Mouse (Mus musculus) embryonic facial prominence, embryonic 12.5 days (tissue): Measurements from ENCODE around the gene Arl15. TPM values are rescaled to one million over a fixed set of nuclear protein-coding genes. Genes with fewer than 3 reads are reported as not detected.

Experiments
- ATAC-seq: fragments of 200-750 bp; cut with Nextera tagmentation; 2 replicates; pipeline ENCODE4 v1.8.0; 2017; ENCODE audit not compliant: insufficient number of reproducible peaks, insufficient read depth, low FRiP score, low TSS enrichment
- H3K27ac ChIP-seq: fragments of 300-500 bp; sonication (generic); 2 replicates; pipeline ENCODE4 v1.5.1; 2016; ENCODE audit warnings: mild to moderate bottlenecking
- H3K27me3 ChIP-seq: fragments of 300-500 bp; sonication (generic); 2 replicates; pipeline ENCODE4 v1.6.1; 2016; ENCODE audit warnings: mild to moderate bottlenecking, moderate library complexity
- H3K36me3 ChIP-seq: fragments of 300-500 bp; sonication (generic); 2 replicates; pipeline ENCODE4 v1.6.1; 2016; ENCODE audit warnings: mild to moderate bottlenecking
- H3K4me1 ChIP-seq: fragments of 300-500 bp; sonication (generic); 2 replicates; pipeline ENCODE4 v1.6.1; 2016
- H3K4me2 ChIP-seq: fragments of 300-500 bp; sonication (generic); replicated peaks from 2 replicates; pipeline ENCODE4 v1.6.1; 2016; ENCODE audit warnings: mild to moderate bottlenecking, moderate library complexity
- H3K4me3 ChIP-seq: fragments of 300-500 bp; sonication (generic); 2 replicates; pipeline ENCODE4 v1.5.1; 2016; ENCODE audit warnings: mild to moderate bottlenecking
- H3K9ac ChIP-seq: fragments of 300-500 bp; sonication (generic); 2 replicates; pipeline ENCODE4 v1.6.1; 2016; ENCODE audit warnings: mild to moderate bottlenecking, moderate library complexity
- H3K9me3 ChIP-seq: fragments of 300-500 bp; sonication (generic); 2 replicates; pipeline ENCODE4 v1.6.1; 2016; ENCODE audit warnings: mild to moderate bottlenecking, moderate library complexity
- WGBS: fragments of 180-500 bp; shearing (Covaris S2); methylation state at CpG from one replicate; pipeline ENCODE4 v1.1.7; 2016; 5-methylcytosine and 5-hydroxymethylcytosine counted together
- polyA plus RNA-seq: library from polyadenylated mRNA; unstranded; fragments of >200 nt; fragmentation: Nextera tagmentation; extraction: Ambion mirVana; gene quantifications from 2 replicates; pipeline ENCODE4 v1.2.1, GENCODE M21; 2016

The Arl15 gene
- polyA plus RNA-seq, 1 experiment from 2014 or later: 15.0 TPM

- H3K36me3 ChIP-seq: no peaks in the 10 kb centered on the region
- H3K9ac ChIP-seq: no peak overlapping the region
- no peak for ATAC-seq
- H3K9me3 ChIP-seq: no peaks in the 10 kb centered on the region
- H3K4me3 ChIP-seq: no peak overlapping the region
- no peak overlapping the region for H3K27ac ChIP-seq
- no peaks in the 10 kb centered on the region for H3K27me3 ChIP-seq
- no peak overlapping the region for H3K4me2 ChIP-seq
- WGBS: 44% methylated on average over 17 of the region's 17 CpGs
- H3K4me1 ChIP-seq: peaks cover 17% of the 10 kb centered on the region; the same call in 1 of the 2 replicates
Measured at GRCm38 (mm10) chr13:114077584-114078270, 283.4 kb downstream of the Arl15 start.

DNA sequence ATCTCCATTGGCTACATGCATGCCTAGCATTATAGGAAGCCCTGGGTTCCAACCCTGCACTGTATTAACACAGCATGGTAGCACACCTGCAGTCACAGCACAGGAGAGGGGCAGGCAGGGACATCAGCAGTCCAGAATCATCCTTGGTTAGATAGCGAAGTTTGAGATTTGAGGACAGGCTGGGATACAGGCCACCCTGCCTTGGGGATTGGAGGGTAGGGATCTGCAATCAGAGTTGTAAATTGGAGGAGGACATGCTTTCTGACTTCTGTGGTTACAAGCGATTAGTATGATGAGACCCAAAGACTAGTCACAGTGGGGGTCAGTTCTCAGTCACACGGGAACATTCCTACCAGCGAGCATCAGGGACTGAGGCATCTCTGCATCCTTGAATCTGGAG lies 284.5 kb downstream of the Arl15 start:
- Histone ChIP-seq H3K9ac (no peak overlapping the region), H3K27me3 (no peaks in the 10 kb centered on the region), H3K9me3 (no peaks in the 10 kb centered on the region), H3K4me3 (no peak overlapping the region), H3K4me2 (no peak overlapping the region), H3K27ac (no peak overlapping the region), H3K36me3 (no peaks in the 10 kb centered on the region), H3K4me1 (peaks cover 17% of the 10 kb centered on the region; the same call in 1 of the 2 replicates)
- no peak for ATAC-seq
- WGBS: 89% methylated on average over 4 of the region's 4 CpGs

DNA sequence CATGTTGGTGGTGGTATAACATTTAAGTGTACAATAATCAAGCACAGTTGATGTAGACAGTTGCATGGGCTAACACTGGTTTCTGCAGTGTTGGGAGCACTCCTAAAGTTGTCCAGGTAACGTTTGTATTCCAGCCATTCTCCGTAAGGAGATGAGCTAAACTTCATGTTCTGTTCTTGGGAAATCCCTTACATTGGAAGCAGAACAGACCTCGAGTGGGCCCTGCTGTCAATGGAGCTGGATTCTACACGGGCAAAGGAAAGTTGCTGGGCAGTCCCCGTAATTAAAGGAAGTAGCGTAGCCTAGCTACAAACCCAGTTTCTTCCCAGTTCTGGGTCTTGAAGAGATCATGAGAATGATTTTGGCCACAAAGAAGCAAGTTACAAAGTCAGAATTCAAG lies 285.4 kb downstream of the Arl15 start:
- no peak for ATAC-seq
- Histone ChIP-seq H3K4me2 (no peak overlapping the region), H3K4me3 (no peak overlapping the region), H3K27me3 (no peaks in the 10 kb centered on the region), H3K27ac (no peak overlapping the region), H3K9me3 (no peaks in the 10 kb centered on the region), H3K4me1 (peaks cover 12% of the 10 kb centered on the region; the same call in 1 of the 2 replicates), H3K36me3 (no peaks in the 10 kb centered on the region), H3K9ac (no peak overlapping the region)
- 86% methylated on average over 6 of the region's 6 CpGs for WGBS

GRCm38 (mm10) chr13:114080491-114080890 lies 286.2 kb downstream of the Arl15 start:
- Histone ChIP-seq H3K9ac (no peak overlapping the region), H3K4me2 (no peak overlapping the region), H3K36me3 (no peaks in the 10 kb centered on the region), H3K27me3 (no peaks in the 10 kb centered on the region), H3K9me3 (no peaks in the 10 kb centered on the region), H3K4me3 (no peak overlapping the region), H3K4me1 (peaks cover 12% of the 10 kb centered on the region; the same call in 1 of the 2 replicates), H3K27ac (no peak overlapping the region)
- 90% methylated on average over 8 of the region's 8 CpGs for WGBS
- ATAC-seq: no peak

DNA sequence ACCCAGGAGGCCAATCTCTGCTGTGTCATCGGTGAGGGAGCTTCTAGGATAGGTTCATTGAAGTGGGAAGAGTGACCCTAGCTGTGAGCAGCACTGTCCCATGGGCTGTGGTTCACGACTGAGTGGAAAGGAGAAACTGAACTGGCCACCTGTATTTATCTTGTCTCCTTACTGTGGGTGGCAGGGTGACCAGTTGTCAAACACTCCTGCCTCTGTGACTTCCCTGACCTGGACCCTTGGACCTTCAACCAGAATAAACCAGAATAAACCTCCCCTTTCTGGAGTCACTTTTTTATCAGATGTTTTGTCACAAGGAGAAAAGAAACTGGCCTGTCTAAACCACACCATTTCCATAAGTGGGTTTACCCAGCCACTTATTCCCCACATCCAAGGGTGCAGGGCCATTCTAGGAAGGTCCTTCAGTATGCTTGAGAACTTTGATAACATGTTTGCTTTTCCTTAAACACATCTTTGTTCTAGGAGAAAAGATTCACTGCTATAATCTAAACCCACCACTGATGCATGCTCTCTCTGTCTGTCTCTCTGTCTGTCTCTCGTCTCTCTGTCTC lies 289.3 kb downstream of the Arl15 start:
- Histone ChIP-seq H3K9me3 (no peaks in the 10 kb centered on the region), H3K4me2 (no peak overlapping the region), H3K27ac (no peak overlapping the region), H3K36me3 (no peaks in the 10 kb centered on the region), H3K4me1 (no peaks in the 10 kb centered on the region; the same call in 1 of the 2 replicates), H3K27me3 (no peaks in the 10 kb centered on the region), H3K4me3 (no peak overlapping the region), H3K9ac (no peak overlapping the region)
- 82% methylated on average over 3 of the region's 3 CpGs for WGBS
- no peak for ATAC-seq

DNA sequence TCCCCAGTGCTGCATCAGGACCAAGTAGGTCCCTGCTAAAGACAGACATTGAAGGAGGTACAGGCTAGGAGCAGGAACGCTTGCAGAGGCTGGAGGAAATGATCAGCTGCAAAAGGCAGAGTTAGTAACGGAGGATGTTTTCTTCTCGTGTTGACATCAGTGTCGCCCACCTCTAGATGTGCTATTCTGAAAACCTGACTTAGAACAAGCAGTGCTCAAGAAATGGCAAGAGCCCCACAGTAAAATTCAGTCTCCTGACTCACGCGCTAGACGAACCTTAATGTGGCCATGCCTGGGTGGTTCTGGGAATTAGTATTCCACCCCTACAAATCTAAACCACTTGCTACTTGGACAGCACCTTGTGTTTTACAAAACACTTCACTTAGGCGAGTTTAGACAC lies 291.1 kb downstream of the Arl15 start:
- Histone ChIP-seq H3K36me3 (no peaks in the 10 kb centered on the region), H3K9ac (no peak overlapping the region), H3K27me3 (no peaks in the 10 kb centered on the region), H3K4me2 (no peak overlapping the region), H3K27ac (no peak overlapping the region), H3K4me1 (peaks cover under 1% of the 10 kb centered on the region; the same call in 1 of the 2 replicates), H3K9me3 (no peaks in the 10 kb centered on the region), H3K4me3 (no peak overlapping the region)
- no peak for ATAC-seq
- 79% methylated on average over 8 of the region's 8 CpGs for WGBS

DNA sequence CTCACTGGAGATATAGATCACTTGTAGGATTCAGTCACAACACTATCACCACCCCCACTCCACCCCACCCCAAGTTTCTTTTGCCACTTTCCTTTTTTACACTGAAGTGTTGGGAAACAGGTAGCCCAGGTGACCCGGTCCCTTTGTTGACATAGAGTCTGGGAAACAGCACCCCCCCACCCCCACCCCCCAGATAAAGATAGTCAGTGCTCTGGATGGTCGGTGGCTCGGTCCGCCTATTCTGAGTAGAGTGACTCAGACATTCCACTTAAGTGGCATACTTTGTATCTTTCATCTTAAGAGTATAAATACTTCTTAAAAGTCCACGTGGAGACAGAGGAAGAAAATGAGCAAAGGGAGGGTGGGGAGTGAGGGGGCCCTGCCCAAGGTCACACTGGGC lies 292.0 kb downstream of the Arl15 start:
- H3K9ac ChIP-seq: no peak overlapping the region
- no peak overlapping the region for H3K4me3 ChIP-seq
- no peaks in the 10 kb centered on the region for H3K36me3 ChIP-seq
- no peaks in the 10 kb centered on the region for H3K27me3 ChIP-seq
- ATAC-seq: no peak
- no peaks in the 10 kb centered on the region for H3K9me3 ChIP-seq
- 76% methylated on average over 5 of the region's 5 CpGs for WGBS
- H3K4me2 ChIP-seq: no peak overlapping the region
- no peak overlapping the region for H3K27ac ChIP-seq
- peaks cover 9% of the 10 kb centered on the region; the same call in 1 of the 2 replicates for H3K4me1 ChIP-seq

DNA sequence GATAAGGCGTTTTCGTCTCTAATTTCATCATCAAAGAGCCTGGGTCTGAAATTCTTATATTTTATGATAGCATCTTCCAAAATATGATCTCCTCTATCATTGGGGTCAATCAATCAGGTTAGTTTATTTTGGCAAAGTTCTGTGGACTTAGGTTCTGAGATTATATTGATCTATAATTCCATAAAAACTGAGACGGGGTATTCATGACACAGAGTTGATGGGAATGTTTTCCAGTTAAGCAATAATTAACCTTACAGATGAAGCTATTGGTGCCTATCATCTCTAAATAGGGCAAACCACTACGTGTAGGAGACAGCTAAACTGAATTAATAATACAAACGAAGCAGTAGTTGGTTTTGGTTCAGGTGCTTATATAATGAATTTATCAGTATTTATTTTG lies 292.5 kb downstream of the Arl15 start:
- H3K27ac ChIP-seq: no peak overlapping the region
- no peaks in the 10 kb centered on the region for H3K9me3 ChIP-seq
- 88% methylated on average over 5 of the region's 5 CpGs for WGBS
- no peak overlapping the region for H3K4me2 ChIP-seq
- H3K9ac ChIP-seq: no peak overlapping the region
- ATAC-seq: no peak
- H3K4me3 ChIP-seq: no peak overlapping the region
- no peaks in the 10 kb centered on the region for H3K36me3 ChIP-seq
- H3K4me1 ChIP-seq: peaks cover 9% of the 10 kb centered on the region; the same call in 1 of the 2 replicates
- H3K27me3 ChIP-seq: no peaks in the 10 kb centered on the region

DNA sequence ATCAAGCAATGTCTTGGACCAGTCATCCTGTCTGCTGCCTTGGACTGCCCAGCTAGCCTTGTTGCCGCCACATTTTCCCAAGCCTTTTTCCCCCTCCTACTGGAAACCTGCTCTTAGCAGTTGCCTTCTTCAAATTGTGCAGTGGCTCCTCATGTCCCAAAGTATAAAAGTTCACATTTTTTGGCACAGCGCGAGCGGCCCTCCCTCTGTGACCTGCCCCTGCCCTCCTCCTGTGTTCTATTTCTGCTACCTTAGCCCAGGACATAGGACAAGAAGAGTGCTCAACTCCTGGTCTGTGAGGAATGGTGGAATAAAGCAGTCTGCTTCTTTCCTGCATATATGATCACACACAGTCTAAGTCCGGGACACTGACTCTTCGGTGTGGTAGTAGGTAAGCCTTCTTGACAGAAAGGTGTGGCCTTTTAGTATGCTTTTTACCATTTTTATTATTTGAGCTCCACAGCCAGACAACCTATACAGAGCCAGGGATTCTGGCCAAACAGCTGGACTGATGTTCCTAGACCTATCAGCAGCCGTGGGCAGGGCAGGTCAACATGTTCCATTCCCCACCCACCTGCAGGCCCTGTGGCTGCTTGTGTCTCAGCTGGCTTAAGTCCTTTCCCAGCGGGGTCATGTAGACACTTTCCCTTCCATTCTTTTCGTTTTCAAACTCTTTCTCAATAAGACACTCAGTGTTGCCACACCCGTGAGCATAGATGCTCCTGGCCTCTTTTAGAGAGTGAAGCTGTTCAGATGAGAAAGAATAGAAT lies 293.6 kb downstream of the Arl15 start:
- no peak overlapping the region for H3K27ac ChIP-seq
- no peaks in the 10 kb centered on the region for H3K9me3 ChIP-seq
- H3K27me3 ChIP-seq: no peaks in the 10 kb centered on the region
- no peak overlapping the region for H3K9ac ChIP-seq
- WGBS: 90% methylated on average over 10 of the region's 10 CpGs
- no peaks in the 10 kb centered on the region for H3K36me3 ChIP-seq
- ATAC-seq: no peak
- H3K4me3 ChIP-seq: no peak overlapping the region
- H3K4me2 ChIP-seq: no peak overlapping the region
- peaks cover 9% of the 10 kb centered on the region; the same call in 1 of the 2 replicates for H3K4me1 ChIP-seq

- Histone ChIP-seq H3K9me3 (no peaks in the 10 kb centered on the region), H3K4me3 (no peak overlapping the region), H3K27ac (0 out of 2 replicates have a peak overlapping the region, but pooled peaks have one; percentile 30), H3K4me2 (no peak overlapping the region), H3K4me1 (peaks cover 9% of the 10 kb centered on the region; the same call in 1 of the 2 replicates), H3K36me3 (no peaks in the 10 kb centered on the region), H3K9ac (no peak overlapping the region), H3K27me3 (no peaks in the 10 kb centered on the region)
- no peak for ATAC-seq
- WGBS: 81% methylated on average over 6 of the region's 6 CpGs
Measured at GRCm38 (mm10) chr13:114090786-114091185, 296.5 kb downstream of the Arl15 start.

GRCm38 (mm10) chr13:114091231-114091630 lies 296.9 kb downstream of the Arl15 start:
- WGBS: 43% methylated on average over 9 of the region's 9 CpGs
- Histone ChIP-seq H3K4me1 (peaks cover 9% of the 10 kb centered on the region; the same call in 1 of the 2 replicates), H3K36me3 (no peaks in the 10 kb centered on the region), H3K9ac (no peak overlapping the region), H3K27me3 (no peaks in the 10 kb centered on the region), H3K9me3 (no peaks in the 10 kb centered on the region), H3K27ac (0 out of 2 replicates have a peak overlapping the region, but pooled peaks have one; percentile 30), H3K4me3 (no peak overlapping the region), H3K4me2 (no peak overlapping the region)
- ATAC-seq: no peak
